Mouse (Mus musculus) right cerebral cortex, postnatal 14 days (tissue): ENCODE data around the gene Bcas3.

Experiments
- DNase-seq: peaks from one replicate; pipeline ENCODE4 v3.0.0; 2022

Bcas3 gene

GRCm38 (mm10) chr11:85352539-85353380, at the start of gene Bcas3:
Bcas3 (plus strand) TSS chr11:85353167.
- DNase-seq: peak; percentile 99

- DNase-seq: no peak
These were observed 46.2 kb upstream of the Bcas3 start for GRCm38 (mm10) chr11:85306577-85307260.

- DNase-seq: no peak
These were observed 44.2 kb upstream of the Bcas3 start for GRCm38 (mm10) chr11:85308799-85309198.

GRCm38 (mm10) chr11:85310407-85310712, 42.6 kb upstream of the Bcas3 start:
- no peak for DNase-seq

- peak; percentile 98 for DNase-seq
These were observed 42.0 kb upstream of the Bcas3 start, which contains the start of gene Ppm1d for GRCm38 (mm10) chr11:85310713-85311574. Ppm1d (plus strand) TSS chr11:85311244.

GRCm38 (mm10) chr11:85311645-85312490, 41.1 kb upstream of the Bcas3 start:
- DNase-seq: peak; percentile 23

- no peak for DNase-seq
These were observed 40.1 kb upstream of the Bcas3 start for GRCm38 (mm10) chr11:85312818-85313217.

GRCm38 (mm10) chr11:85313361-85313760, 39.6 kb upstream of the Bcas3 start:
- DNase-seq: no peak

GRCm38 (mm10) chr11:85323567-85324330, 29.2 kb upstream of the Bcas3 start:
- DNase-seq: no peak

- DNase-seq: no peak
These were observed 24.2 kb upstream of the Bcas3 start for GRCm38 (mm10) chr11:85328717-85329116.

- DNase-seq: no peak
These were observed 23.6 kb upstream of the Bcas3 start for GRCm38 (mm10) chr11:85329167-85329894.

GRCm38 (mm10) chr11:85334778-85335177, 18.2 kb upstream of the Bcas3 start:
- DNase-seq: peak; percentile 39

- no peak for DNase-seq
These were observed 13.7 kb upstream of the Bcas3 start for GRCm38 (mm10) chr11:85339173-85339831.

- DNase-seq: no peak
These were observed 12.8 kb upstream of the Bcas3 start for GRCm38 (mm10) chr11:85340070-85340616.

GRCm38 (mm10) chr11:85353819-85354218, 852 bp downstream of the Bcas3 start:
- no peak for DNase-seq

- no peak for DNase-seq
These were observed 6.7 kb downstream of the Bcas3 start for GRCm38 (mm10) chr11:85359641-85360040.

- DNase-seq: no peak
These were observed 8.7 kb downstream of the Bcas3 start for GRCm38 (mm10) chr11:85361621-85362020.

GRCm38 (mm10) chr11:85366168-85366567, 13.2 kb downstream of the Bcas3 start:
- DNase-seq: no peak

GRCm38 (mm10) chr11:85367823-85368222, 14.9 kb downstream of the Bcas3 start:
- DNase-seq: no peak

- no peak for DNase-seq
These were observed 26.1 kb downstream of the Bcas3 start for GRCm38 (mm10) chr11:85379091-85379490.
